Mouse (Mus musculus): ENCODE measurements around the gene Thap3. TPM values are rescaled to one million over a fixed set of nuclear protein-coding genes. Genes with fewer than 3 reads are reported as not detected.

Gene Thap3
- polyA plus RNA-seq, 1 experiment from 2014 or later: 38.2 TPM

DNA sequence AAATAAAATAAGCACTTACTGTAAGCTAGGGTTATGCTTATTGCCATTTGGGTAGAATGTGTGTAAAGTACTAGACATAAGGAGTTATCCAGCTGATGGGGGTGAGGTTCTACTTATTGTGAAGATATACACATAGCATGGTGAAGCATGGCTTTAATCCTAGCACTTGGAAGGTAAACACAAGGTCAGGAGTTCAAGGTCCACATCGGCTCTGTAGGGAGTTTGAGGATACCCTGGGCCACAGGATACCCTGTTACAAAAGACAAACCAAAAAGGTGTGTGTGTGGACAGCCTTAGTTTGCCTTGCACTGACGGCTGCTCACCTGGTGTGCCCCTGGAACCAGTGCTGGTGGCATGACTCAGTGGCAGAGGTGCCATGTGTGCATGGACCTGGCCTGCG, 50.7 kb downstream of the Thap3 start:
- Histone ChIP-seq H3K36me3 (ENCODE audit: control insufficient read depth, insufficient read depth, low read length) (peaks cover 5% of the 10 kb centered on the region), H3K27ac (ENCODE audit: low read length) (no peak overlapping the region), H3K27me3 (ENCODE audit: control insufficient read depth, insufficient read depth, low read length) (no peaks in the 10 kb centered on the region), H3K4me3 (ENCODE audit: low read depth, low read length) (no peak overlapping the region), H3K9ac (replicated peaks; ENCODE audit: low read depth, low read length) (no peak overlapping the region), H3K9me3 (ENCODE audit: control insufficient read depth, low read depth, low read length) (no peaks in the 10 kb centered on the region), H3K4me2 (replicated peaks; ENCODE audit: low read depth, low read length) (no peak overlapping the region), H3K4me1 (ENCODE audit: control insufficient read depth, insufficient read depth, low read length) (peaks cover 4% of the 10 kb centered on the region; the same call in 1 of the 2 replicates)
- ATAC-seq (ENCODE audit: insufficient number of reproducible peaks, insufficient read depth, low FRiP score, low read depth): no peak
- WGBS: 75% methylated on average over 3 of the region's 3 CpGs

DNA sequence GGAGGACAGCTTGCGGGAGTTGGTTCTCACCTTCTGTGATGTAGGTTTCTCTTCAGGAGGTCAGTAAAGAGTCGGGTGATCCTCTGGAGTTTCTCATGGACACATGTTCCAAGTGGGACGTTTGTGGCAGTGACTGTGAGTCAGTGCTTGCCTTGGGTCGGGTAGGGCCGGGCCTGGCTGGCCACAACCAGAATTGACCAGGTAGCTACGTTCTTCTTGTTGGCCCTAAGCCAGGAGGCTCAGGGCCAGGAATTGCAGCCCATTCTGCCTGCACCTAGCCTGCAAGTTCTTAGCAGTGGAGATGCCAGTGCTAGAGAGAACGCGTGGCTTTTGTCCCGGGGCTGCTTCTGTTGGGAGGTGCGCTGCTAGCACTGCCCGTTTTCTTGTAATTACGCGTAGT, 51.4 kb downstream of the Thap3 start:
- Histone ChIP-seq H3K4me3 (ENCODE audit: low read depth, low read length) (no peak overlapping the region), H3K36me3 (ENCODE audit: control insufficient read depth, insufficient read depth, low read length) (peaks cover 5% of the 10 kb centered on the region), H3K4me1 (ENCODE audit: control insufficient read depth, insufficient read depth, low read length) (peaks cover 4% of the 10 kb centered on the region; the same call in 1 of the 2 replicates), H3K9ac (replicated peaks; ENCODE audit: low read depth, low read length) (no peak overlapping the region), H3K4me2 (replicated peaks; ENCODE audit: low read depth, low read length) (no peak overlapping the region), H3K27me3 (ENCODE audit: control insufficient read depth, insufficient read depth, low read length) (no peaks in the 10 kb centered on the region), H3K9me3 (ENCODE audit: control insufficient read depth, low read depth, low read length) (no peaks in the 10 kb centered on the region), H3K27ac (ENCODE audit: low read length) (no peak overlapping the region)
- WGBS: 87% methylated on average over 13 of the region's 13 CpGs
- ATAC-seq (ENCODE audit: insufficient number of reproducible peaks, insufficient read depth, low FRiP score, low read depth): no peak

- peaks cover 4% of the 10 kb centered on the region; the same call in 1 of the 2 replicates for H3K4me1 ChIP-seq (ENCODE audit: control insufficient read depth, insufficient read depth, low read length)
- peak overlapping the region; percentile 94 for H3K4me2 ChIP-seq (replicated peaks; ENCODE audit: low read depth, low read length)
- H3K36me3 ChIP-seq (ENCODE audit: control insufficient read depth, insufficient read depth, low read length): peaks cover 5% of the 10 kb centered on the region
- H3K9me3 ChIP-seq (ENCODE audit: control insufficient read depth, low read depth, low read length): no peaks in the 10 kb centered on the region
- no peak for ATAC-seq (ENCODE audit: insufficient number of reproducible peaks, insufficient read depth, low FRiP score, low read depth)
- H3K9ac ChIP-seq (replicated peaks; ENCODE audit: low read depth, low read length): peak overlapping the region; percentile 95
- H3K27ac ChIP-seq (ENCODE audit: low read length): no peak overlapping the region
- peak overlapping the region; percentile 100 for H3K4me3 ChIP-seq (ENCODE audit: low read depth, low read length)
- WGBS: under 1% methylated on average over 23 of the region's 23 CpGs
- H3K27me3 ChIP-seq (ENCODE audit: control insufficient read depth, insufficient read depth, low read length): no peaks in the 10 kb centered on the region
These were observed 54.6 kb downstream of the Thap3 start for GRCm38 (mm10) chr4:151934215-151934572.

GRCm38 (mm10) chr4:151933505-151934214, 55.1 kb downstream of the Thap3 start, which contains the start of gene Dnajc11:
TSS of gene Dnajc11 (plus strand) at chr4:151933691.
- H3K4me2 ChIP-seq (replicated peaks; ENCODE audit: low read depth, low read length): peak within 1 kb of the TSS; percentile 94
- peak within 1 kb of the TSS; percentile 95 for H3K9ac ChIP-seq (replicated peaks; ENCODE audit: low read depth, low read length)
- no peaks in the 10 kb centered on the region for H3K27me3 ChIP-seq (ENCODE audit: control insufficient read depth, insufficient read depth, low read length)
- peak within 1 kb of the TSS; percentile 100 for H3K4me3 ChIP-seq (ENCODE audit: low read depth, low read length)
- WGBS: under 1% methylated on average over 82 of the region's 83 CpGs
- H3K36me3 ChIP-seq (ENCODE audit: control insufficient read depth, insufficient read depth, low read length): peaks cover 5% of the 10 kb centered on the region
- peaks cover 4% of the 10 kb centered on the region; the same call in 1 of the 2 replicates for H3K4me1 ChIP-seq (ENCODE audit: control insufficient read depth, insufficient read depth, low read length)
- H3K27ac ChIP-seq (ENCODE audit: low read length): no peak within 1 kb of the TSS
- H3K9me3 ChIP-seq (ENCODE audit: control insufficient read depth, low read depth, low read length): no peaks in the 10 kb centered on the region
- peak; percentile 90 for ATAC-seq (ENCODE audit: insufficient number of reproducible peaks, insufficient read depth, low FRiP score, low read depth)

Other genes starting within 250 kb of the Thap3 start
- 86.8 and 106 TPM in 2 replicates for gene Camta1, start 127.1 kb downstream of the Thap3 start, polyA plus RNA-seq (2014; fragmentation: Nextera tagmentation; extraction: Ambion mirVana)
- 59.9 and 62.6 TPM in 2 replicates for gene Dnajc11, start 55.3 kb downstream of the Thap3 start, polyA plus RNA-seq (2014; fragmentation: Nextera tagmentation; extraction: Ambion mirVana)
- gene Phf13, start 7.3 kb upstream of the Thap3 start, polyA plus RNA-seq (2014; fragmentation: Nextera tagmentation; extraction: Ambion mirVana): 22.7 and 22.8 TPM in 2 replicates
- 5.8 and 7.3 TPM in 2 replicates for gene Klhl21, start 19.8 kb upstream of the Thap3 start, polyA plus RNA-seq (2014; fragmentation: Nextera tagmentation; extraction: Ambion mirVana)
- gene Zbtb48, start 38.7 kb upstream of the Thap3 start, polyA plus RNA-seq (2014; fragmentation: Nextera tagmentation; extraction: Ambion mirVana): 18.0 and 21.8 TPM in 2 replicates
- gene Tas1r1, start 49.6 kb upstream of the Thap3 start, polyA plus RNA-seq (2014; fragmentation: Nextera tagmentation; extraction: Ambion mirVana): 0.30 and 0.34 TPM in 2 replicates
- 29.5 and 30.0 TPM in 2 replicates for gene Nol9, start 50.3 kb upstream of the Thap3 start, polyA plus RNA-seq (2014; fragmentation: Nextera tagmentation; extraction: Ambion mirVana)
- gene Plekhg5, start 83.5 kb upstream of the Thap3 start, polyA plus RNA-seq (2014; fragmentation: Nextera tagmentation; extraction: Ambion mirVana): 10.4 and 11.5 TPM in 2 replicates
- gene Tnfrsf25, start 126.9 kb upstream of the Thap3 start, polyA plus RNA-seq (2014; fragmentation: Nextera tagmentation; extraction: Ambion mirVana): 0.67 and 0.91 TPM in 2 replicates
- gene Espn, start 163.4 kb upstream of the Thap3 start, polyA plus RNA-seq (2014; fragmentation: Nextera tagmentation; extraction: Ambion mirVana): 10.5 and 10.9 TPM in 2 replicates
- 0.29 and 0.55 TPM in 2 replicates for gene Hes2, start 169.9 kb upstream of the Thap3 start, polyA plus RNA-seq (2014; fragmentation: Nextera tagmentation; extraction: Ambion mirVana)
- gene Acot7, start 189.1 kb upstream of the Thap3 start, polyA plus RNA-seq (2014; fragmentation: Nextera tagmentation; extraction: Ambion mirVana): 71.4 and 72.4 TPM in 2 replicates

Data from stomach, embryonic 14.5 days (tissue).